Mouse (Mus musculus) liver, adult 2 months (tissue): Measurements from ENCODE around the gene Sbds. TPM values are rescaled to one million over a fixed set of nuclear protein-coding genes. Genes with fewer than 3 reads are reported as not detected.
A peak's percentile ranks its signal among the peaks of the same experiment; 100 is the strongest.
"Not testable (repeated sequence)": the region's sequence is repeated elsewhere in the genome, so short reads cannot be mapped to it uniquely, and the experiment has no call there.

Source experiments
- DNase-seq: peaks from one replicate; pipeline ENCODE4 v3.0.0-alpha.2; 2011; ENCODE audit warnings: low read depth, low spot score; ENCODE audit errors: extremely low read depth
- H3K27ac ChIP-seq: fragments of 200-500 bp; replicated peaks from 2 replicates; pipeline ENCODE4 v1.5.1; 2012; ENCODE audit warnings: low read depth, mild to moderate bottlenecking, control low read depth, inconsistent platforms, low read length; ENCODE audit not compliant: insufficient read depth
- H3K27me3 ChIP-seq: fragments of 200-500 bp; 2 replicates; pipeline ENCODE4 v1.6.1; 2012; ENCODE audit warnings: mild to moderate bottlenecking, moderate library complexity, low read length, inconsistent platforms; ENCODE audit not compliant: control insufficient read depth, insufficient read depth
- H3K36me3 ChIP-seq: fragments of 200-500 bp; 2 replicates; pipeline ENCODE4 v1.6.1; 2012; ENCODE audit warnings: low read length, inconsistent platforms; ENCODE audit not compliant: control insufficient read depth, insufficient read depth
- H3K4me1 ChIP-seq: fragments of 200-500 bp; 2 replicates; pipeline ENCODE4 v1.6.1; 2011; ENCODE audit warnings: low read length; ENCODE audit not compliant: control insufficient read depth, insufficient read depth
- H3K4me3 ChIP-seq: fragments of 200-500 bp; 2 replicates; pipeline ENCODE4 v1.5.1; 2011; ENCODE audit warnings: low read depth, mild to moderate bottlenecking, control low read depth, low read length, moderate library complexity; ENCODE audit not compliant: insufficient read depth
- H3K79me2 ChIP-seq: fragments of 200-500 bp; 2 replicates; pipeline ENCODE4 v1.6.1; 2012; ENCODE audit warnings: inconsistent platforms, mild to moderate bottlenecking, low read length, moderate library complexity; ENCODE audit not compliant: control insufficient read depth, insufficient read depth
- H3K9ac ChIP-seq: fragments of 200-500 bp; 2 replicates; pipeline ENCODE4 v1.6.1; 2012; ENCODE audit warnings: low read depth, mild to moderate bottlenecking, control low read depth, inconsistent platforms, low read length
- CTCF ChIP-seq: fragments of 200-500 bp; IDR thresholded peaks from 2 replicates; pipeline ENCODE4 v1.5.1; 2011; ENCODE audit warnings: low read depth, low read length, control low read depth
- POLR2A ChIP-seq: fragments of 200-500 bp; IDR thresholded peaks from 2 replicates; pipeline ENCODE4 v1.6.1; 2011; ENCODE audit warnings: low read length, control low read depth; ENCODE audit not compliant: insufficient read depth; ENCODE audit errors: extremely low read depth
- WGBS: fragments of 180-500 bp; shearing (Covaris S2); methylation state at CpG from one replicate; pipeline ENCODE4 v1.1.7; 2018; 5-methylcytosine and 5-hydroxymethylcytosine counted together
- polyA plus RNA-seq: library from polyadenylated mRNA; depleted of rRNA; stranded (reverse); fragments of >200 nt; gene quantifications from 2 replicates; pipeline ENCODE4 v1.2.3, GENCODE M21; 2012
- total RNA-seq: library from RNA; depleted of rRNA; stranded (reverse); fragments of >200 nt; gene quantifications from 2 replicates; pipeline ENCODE4 v1.2.3, GENCODE M21; 2014

Sbds gene
- total and polyA plus RNA-seq, 2 experiments = 29.4 to 42.5 TPM

DNA sequence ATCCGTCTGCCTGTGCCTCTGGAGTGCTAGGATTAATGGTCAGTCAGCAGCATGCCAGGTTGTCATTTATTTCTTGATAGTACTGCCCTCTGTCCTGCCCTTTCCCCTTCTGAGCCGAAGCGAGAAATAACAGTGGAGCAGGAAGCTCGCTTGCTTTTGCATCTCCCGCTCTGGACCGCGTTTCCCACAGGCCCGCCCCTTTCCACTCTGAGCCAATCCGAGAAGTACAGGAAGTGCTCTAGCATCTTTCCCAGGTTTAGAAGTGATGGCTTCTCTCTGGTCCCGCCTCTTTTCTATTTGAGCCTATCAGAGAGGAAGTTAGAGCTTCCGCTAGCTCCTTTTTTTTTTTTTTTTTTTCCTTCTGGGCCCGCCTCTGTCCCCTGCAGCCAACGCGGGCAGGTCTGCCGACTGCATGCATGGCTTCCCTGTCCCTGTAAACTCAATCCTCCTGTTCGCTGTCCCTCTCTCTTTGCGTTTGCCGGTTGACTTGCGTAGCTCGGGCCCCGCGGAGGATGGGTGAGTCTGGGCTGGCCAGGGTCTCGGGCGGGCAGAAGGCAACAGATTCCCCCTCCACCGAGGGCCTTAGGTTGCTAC lies 1.4 kb upstream of the Sbds start:
- peak overlapping the region; percentile 86 for H3K9ac ChIP-seq
- under 1% methylated on average over 25 of the region's 25 CpGs for WGBS
- peak; percentile 96 for DNase-seq
- peaks cover 9% of the 10 kb centered on the region; the same call in 1 of the 2 replicates for H3K79me2 ChIP-seq
- H3K4me3 ChIP-seq = peak overlapping the region; percentile 90
- H3K27me3 ChIP-seq = no peaks in the 10 kb centered on the region
- peaks cover 18% of the 10 kb centered on the region; the same call in 1 of the 2 replicates for H3K36me3 ChIP-seq
- peak overlapping the region; percentile 42; the same call in 1 of the 2 replicates for H3K27ac ChIP-seq
- peaks cover 6% of the 10 kb centered on the region for H3K4me1 ChIP-seq
- no peak for TF ChIP-seq CTCF
- TF ChIP-seq POLR2A = peak; percentile 44; the same call in 1 of the 2 replicates

GRCm38 (mm10) chr5:130255799-130256525 lies 632 bp upstream of the Sbds start:
- not testable (repeated sequence) for H3K27me3 ChIP-seq, H3K27ac ChIP-seq, H3K9ac ChIP-seq, H3K4me3 ChIP-seq, DNase-seq, H3K4me1 ChIP-seq
- WGBS = 24% methylated on average over 20 of the region's 20 CpGs
- Histone ChIP-seq H3K36me3 (peaks cover 23% of the 10 kb centered on the region; the same call in 1 of the 2 replicates), H3K79me2 (peaks cover 10% of the 10 kb centered on the region; the same call in 1 of the 2 replicates)

GRCm38 (mm10) chr5:130254164-130255016 lies 940 bp downstream of the Sbds start:
- peak; percentile 67 for DNase-seq

DNA sequence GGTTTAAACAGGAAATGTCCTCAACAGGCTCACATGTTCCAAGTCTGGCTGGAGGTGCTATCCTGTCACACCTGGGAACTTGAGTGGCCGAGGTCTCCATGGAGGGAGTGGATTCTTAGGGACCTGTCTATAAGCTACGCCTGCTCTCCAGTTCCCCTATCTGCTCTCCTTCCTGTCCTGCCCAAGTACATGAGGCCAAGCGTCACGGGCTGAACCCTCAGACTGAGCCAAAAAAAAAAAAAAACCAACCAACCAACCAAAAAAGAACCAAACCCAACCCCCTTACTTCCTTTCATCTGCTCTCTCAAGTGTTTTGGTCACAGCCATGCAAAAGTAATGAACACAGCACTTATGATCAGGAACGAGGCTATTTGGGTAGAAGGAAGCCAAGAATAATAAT lies 7.5 kb downstream of the Sbds start:
- Histone ChIP-seq H3K9ac (no peak overlapping the region), H3K79me2 (peaks cover 3% of the 10 kb centered on the region; the same call in 1 of the 2 replicates), H3K4me3 (no peak overlapping the region), H3K36me3 (peaks cover 67% of the 10 kb centered on the region), H3K27ac (no peak overlapping the region), H3K27me3 (no peaks in the 10 kb centered on the region), H3K4me1 (peaks cover 4% of the 10 kb centered on the region; the same call in 1 of the 2 replicates)
- TF ChIP-seq POLR2A (no peak), CTCF (no peak)
- 57% methylated on average over 5 of the region's 5 CpGs for WGBS
- no peak for DNase-seq

More at GRCm38 (mm10) chr5:130254164-130255016, 940 bp downstream of the Sbds start:
- peaks cover 35% of the 10 kb centered on the region for H3K36me3 ChIP-seq
- H3K9ac ChIP-seq = peak overlapping the region; percentile 87
- TF ChIP-seq POLR2A (no peak), CTCF (peak; percentile 29)
- WGBS = 4% methylated on average over 19 of the region's 19 CpGs
- H3K4me3 ChIP-seq = peak overlapping the region; percentile 81
- H3K4me1 ChIP-seq = peaks cover 6% of the 10 kb centered on the region
- H3K27ac ChIP-seq = peak overlapping the region; percentile 82
- H3K27me3 ChIP-seq = no peaks in the 10 kb centered on the region
- peaks cover 12% of the 10 kb centered on the region; the same call in 1 of the 2 replicates for H3K79me2 ChIP-seq

DNA sequence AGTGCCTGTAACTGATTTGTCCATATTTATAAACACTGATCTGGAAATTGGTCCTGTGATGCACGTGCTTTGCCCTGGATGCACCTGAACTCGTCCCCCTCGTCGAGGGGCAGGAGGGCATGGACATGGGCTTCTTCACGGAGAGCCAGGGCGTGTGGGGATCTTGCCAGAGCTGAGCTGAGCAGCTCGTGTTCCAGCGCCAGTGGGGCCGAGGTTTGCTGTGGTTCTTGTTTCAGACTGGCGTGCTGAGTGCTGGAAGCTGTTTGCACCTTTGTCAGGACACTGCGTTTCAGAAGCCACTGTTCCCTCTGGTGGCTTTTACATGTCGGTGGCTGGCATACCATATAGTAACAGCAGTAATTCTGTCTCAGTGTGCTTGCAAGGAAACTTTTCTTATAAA lies 13.9 kb downstream of the Sbds start:
- Histone ChIP-seq H3K9ac (no peak overlapping the region), H3K27me3 (no peaks in the 10 kb centered on the region), H3K4me3 (no peak overlapping the region), H3K36me3 (peaks cover 69% of the 10 kb centered on the region), H3K4me1 (peaks cover 6% of the 10 kb centered on the region; the same call in 1 of the 2 replicates), H3K79me2 (no peaks in the 10 kb centered on the region; the same call in 1 of the 2 replicates), H3K27ac (no peak overlapping the region)
- DNase-seq = no peak
- WGBS = 93% methylated on average over 12 of the region's 12 CpGs
- no peak for TF ChIP-seq CTCF
- no peak for TF ChIP-seq POLR2A
